Mouse (Mus musculus) stomach, embryonic 14.5 days (tissue): ENCODE measurements around the gene Lmx1a. TPM values are rescaled to one million over a fixed set of nuclear protein-coding genes. Genes with fewer than 3 reads are reported as not detected.

Experiments
- ATAC-seq: fragments of 200-750 bp; cut with Nextera tagmentation; 2 replicates; pipeline ENCODE4 v1.8.0; 2017; ENCODE audit warnings: low read depth, moderate TSS enrichment; ENCODE audit not compliant: insufficient number of reproducible peaks, insufficient read depth, low FRiP score
- H3K27ac ChIP-seq: fragments of 300-500 bp; sonication (generic); 2 replicates; pipeline ENCODE4 v1.5.1; 2014; ENCODE audit warnings: mild to moderate bottlenecking, low read length, moderate library complexity, mixed read lengths
- H3K27me3 ChIP-seq: fragments of 300-500 bp; sonication (generic); 2 replicates; pipeline ENCODE4 v1.6.1; 2014; ENCODE audit warnings: low read length, control low read depth, mixed read lengths; ENCODE audit not compliant: control insufficient read depth, insufficient read depth
- H3K36me3 ChIP-seq: fragments of 300-500 bp; sonication (generic); 2 replicates; pipeline ENCODE4 v1.6.1; 2014; ENCODE audit warnings: mild to moderate bottlenecking, control low read depth, low read length, moderate library complexity, mixed read lengths; ENCODE audit not compliant: control insufficient read depth, insufficient read depth
- H3K4me1 ChIP-seq: fragments of 300-500 bp; sonication (generic); 2 replicates; pipeline ENCODE4 v1.6.1; 2014; ENCODE audit warnings: low read length, control low read depth, mixed read lengths; ENCODE audit not compliant: control insufficient read depth, insufficient read depth
- H3K4me2 ChIP-seq: fragments of 300-500 bp; sonication (generic); replicated peaks from 2 replicates; pipeline ENCODE4 v1.6.1; 2014; ENCODE audit warnings: low read depth, low read length, control low read depth
- H3K4me3 ChIP-seq: fragments of 300-500 bp; sonication (generic); 2 replicates; pipeline ENCODE4 v1.5.1; 2014; ENCODE audit warnings: low read depth, low read length, control low read depth
- H3K9ac ChIP-seq: fragments of 300-500 bp; sonication (generic); replicated peaks from 2 replicates; pipeline ENCODE4 v1.6.1; 2014; ENCODE audit warnings: low read depth, mild to moderate bottlenecking, control low read depth, low read length, moderate library complexity, mixed read lengths
- H3K9me3 ChIP-seq: fragments of 300-500 bp; sonication (generic); 2 replicates; pipeline ENCODE4 v1.6.1; 2016; ENCODE audit warnings: low read depth, low read length, control low read depth; ENCODE audit not compliant: control insufficient read depth
- WGBS: fragments of 180-500 bp; shearing (Covaris S2); extraction: QIAGEN DNeasy Blood & Tissue Kit; methylation state at CpG from one replicate; pipeline ENCODE4 v1.1.7; 2014; 5-methylcytosine and 5-hydroxymethylcytosine counted together
- polyA plus RNA-seq: library from polyadenylated mRNA; unstranded; fragments of >200 nt; fragmentation: Nextera tagmentation; extraction: Ambion mirVana; gene quantifications from 2 replicates; pipeline ENCODE4 v1.2.1, GENCODE M21; 2014

Lmx1a gene
- polyA plus RNA-seq, 1 experiment from 2014 or later = 0.10 TPM

DNA sequence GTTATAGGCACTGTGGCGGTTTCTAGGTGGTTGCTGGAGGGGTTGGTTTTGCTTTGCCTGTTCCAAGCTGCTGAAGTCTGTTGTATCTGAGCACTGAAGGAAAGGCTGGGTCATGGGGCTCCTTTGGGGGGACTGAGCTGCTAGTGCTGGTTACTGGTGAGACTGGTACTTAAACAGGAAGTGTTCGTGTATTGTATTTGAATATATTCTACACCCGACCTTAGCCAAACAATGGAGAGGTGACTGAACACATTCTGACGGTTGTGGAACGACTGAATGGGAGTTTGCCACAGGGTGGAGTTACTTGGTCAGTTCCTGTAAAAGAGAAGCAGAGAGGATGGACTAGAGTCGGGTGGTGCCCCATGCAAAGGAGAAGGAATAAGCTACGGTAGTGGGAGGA, 115.8 kb downstream of the Lmx1a start:
- Histone ChIP-seq H3K4me1 (peaks cover 3% of the 10 kb centered on the region; the same call in 1 of the 2 replicates), H3K9me3 (no peaks in the 10 kb centered on the region), H3K9ac (no peak overlapping the region), H3K4me3 (no peak overlapping the region), H3K36me3 (no peaks in the 10 kb centered on the region), H3K4me2 (no peak overlapping the region), H3K27me3 (0 out of 2 replicates have a peak, but pooled peaks cover 9% of the 10 kb centered on the region), H3K27ac (no peak overlapping the region)
- ATAC-seq = no peak
- 44% methylated on average over 7 of the region's 7 CpGs for WGBS

DNA sequence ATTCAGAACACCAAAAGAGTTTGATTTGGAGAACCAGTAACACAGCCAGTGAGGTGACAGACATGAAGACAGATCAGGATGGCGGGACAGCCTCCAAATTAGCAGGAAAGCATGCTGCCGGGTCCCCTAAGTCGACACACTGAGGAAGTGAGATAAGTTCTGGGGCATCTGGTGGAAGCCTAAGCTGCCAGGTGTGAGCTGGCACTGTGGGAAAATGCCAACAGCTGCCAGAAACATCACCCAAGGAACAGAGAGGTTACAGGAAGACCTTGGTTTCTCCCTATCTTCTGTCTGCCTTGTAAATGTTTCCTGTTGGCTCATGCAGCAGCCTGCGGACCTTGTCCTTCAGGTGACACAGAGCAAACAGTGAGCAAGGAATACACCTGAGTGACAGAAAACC, 122.1 kb downstream of the Lmx1a start:
- Histone ChIP-seq H3K36me3 (no peaks in the 10 kb centered on the region), H3K4me1 (no peaks in the 10 kb centered on the region), H3K4me2 (no peak overlapping the region), H3K27me3 (no peaks in the 10 kb centered on the region), H3K4me3 (no peak overlapping the region), H3K9me3 (no peaks in the 10 kb centered on the region), H3K9ac (no peak overlapping the region), H3K27ac (no peak overlapping the region)
- ATAC-seq = no peak
- WGBS = 80% methylated on average over 4 of the region's 4 CpGs

DNA sequence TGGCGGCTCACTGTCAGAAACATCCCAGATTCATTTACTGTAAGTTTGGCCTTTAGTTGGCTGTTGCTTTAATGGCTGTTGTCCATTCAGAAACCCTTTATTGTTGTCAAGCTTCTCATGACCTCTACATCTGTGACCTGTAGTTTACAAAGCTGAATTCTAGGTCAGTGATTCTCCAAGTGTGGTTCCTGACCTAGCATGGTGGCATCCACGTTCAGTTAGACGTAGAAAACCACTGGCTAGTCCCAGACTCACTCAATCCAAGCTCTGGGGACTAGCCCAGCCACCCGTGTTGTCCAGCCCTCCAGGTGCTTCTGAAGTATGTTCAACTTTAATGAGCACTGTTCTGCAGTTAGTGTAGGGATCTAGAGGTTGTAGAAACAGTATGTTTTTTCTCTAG, 126.1 kb downstream of the Lmx1a start:
- Histone ChIP-seq H3K27me3 (no peaks in the 10 kb centered on the region), H3K27ac (no peak overlapping the region), H3K9me3 (no peaks in the 10 kb centered on the region), H3K4me2 (no peak overlapping the region), H3K4me1 (no peaks in the 10 kb centered on the region), H3K9ac (no peak overlapping the region), H3K36me3 (no peaks in the 10 kb centered on the region), H3K4me3 (no peak overlapping the region)
- WGBS = 82% methylated on average over 4 of the region's 4 CpGs
- ATAC-seq = no peak

DNA sequence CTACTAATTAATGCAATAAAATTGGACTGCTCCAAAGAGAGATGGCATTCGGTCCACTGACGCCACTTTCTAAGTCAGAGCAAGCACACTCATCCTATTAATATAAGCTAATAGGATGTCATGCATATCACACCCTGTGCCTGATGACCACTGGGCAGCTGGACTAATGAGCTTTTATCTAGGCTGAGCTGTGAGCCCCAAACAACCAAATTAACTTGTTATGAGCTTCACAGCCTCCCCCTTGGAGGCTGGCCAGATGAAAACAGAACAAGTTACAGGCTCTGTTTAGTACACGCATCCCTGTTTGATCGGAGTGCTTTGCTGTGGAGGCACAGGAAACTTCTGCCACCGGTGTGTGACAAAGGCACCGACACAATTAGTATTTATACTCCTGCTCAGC, 128.0 kb downstream of the Lmx1a start:
- H3K36me3 ChIP-seq = no peaks in the 10 kb centered on the region
- no peak overlapping the region for H3K4me2 ChIP-seq
- no peaks in the 10 kb centered on the region for H3K9me3 ChIP-seq
- 69% methylated on average over 6 of the region's 6 CpGs for WGBS
- no peak for ATAC-seq
- no peaks in the 10 kb centered on the region for H3K27me3 ChIP-seq
- H3K4me3 ChIP-seq = no peak overlapping the region
- H3K4me1 ChIP-seq = no peaks in the 10 kb centered on the region
- H3K9ac ChIP-seq = no peak overlapping the region
- H3K27ac ChIP-seq = no peak overlapping the region

DNA sequence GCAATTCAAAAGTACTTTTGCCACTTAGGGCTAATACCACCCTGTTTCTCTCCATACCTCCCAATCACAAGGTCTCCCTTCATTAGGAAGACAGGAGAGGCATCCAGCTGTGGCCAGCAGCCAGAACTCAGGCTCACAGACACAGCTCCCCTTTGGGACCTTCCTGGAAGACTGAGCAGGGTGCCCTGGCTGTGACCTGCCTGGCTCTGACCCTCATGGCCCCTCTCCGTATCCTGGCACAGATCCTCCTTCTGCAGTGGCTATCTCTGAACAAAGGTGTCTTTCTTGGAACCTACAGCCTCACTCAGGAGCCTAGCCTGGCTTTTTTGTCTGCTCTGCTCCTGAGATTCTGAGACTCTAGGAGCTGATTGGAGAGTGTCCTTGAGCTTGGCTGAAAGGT, 128.6 kb downstream of the Lmx1a start:
- ATAC-seq = no peak
- Histone ChIP-seq H3K4me2 (no peak overlapping the region), H3K9ac (no peak overlapping the region), H3K4me1 (no peaks in the 10 kb centered on the region), H3K27me3 (no peaks in the 10 kb centered on the region), H3K9me3 (no peaks in the 10 kb centered on the region), H3K4me3 (no peak overlapping the region), H3K36me3 (no peaks in the 10 kb centered on the region), H3K27ac (no peak overlapping the region)
- 12% methylated on average over 1 of the region's 1 CpGs for WGBS

DNA sequence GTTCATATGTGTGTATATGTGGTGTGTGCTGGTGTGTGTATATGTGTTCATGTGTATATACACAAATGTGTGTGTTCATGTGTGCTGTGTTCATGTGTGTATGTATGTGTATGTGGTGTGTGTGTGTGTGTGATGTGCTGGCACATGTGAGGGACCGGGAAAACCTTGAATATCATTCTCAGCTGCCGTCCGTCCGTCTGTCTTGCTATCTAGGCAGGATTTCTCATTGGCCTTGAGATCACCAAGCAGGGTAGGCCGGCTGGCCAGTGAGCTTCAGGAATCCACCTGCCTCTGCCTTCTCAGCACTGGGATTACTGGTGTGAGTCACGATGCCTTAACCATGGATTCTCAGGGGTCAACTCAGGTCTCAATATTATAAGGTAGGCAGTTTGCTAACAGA, 131.0 kb downstream of the Lmx1a start:
- Histone ChIP-seq H3K27me3 (no peaks in the 10 kb centered on the region), H3K9me3 (no peaks in the 10 kb centered on the region), H3K9ac (no peak overlapping the region), H3K36me3 (no peaks in the 10 kb centered on the region), H3K27ac (no peak overlapping the region), H3K4me2 (no peak overlapping the region), H3K4me1 (no peaks in the 10 kb centered on the region), H3K4me3 (no peak overlapping the region)
- no peak for ATAC-seq
- 93% methylated on average over 6 of the region's 6 CpGs for WGBS

DNA sequence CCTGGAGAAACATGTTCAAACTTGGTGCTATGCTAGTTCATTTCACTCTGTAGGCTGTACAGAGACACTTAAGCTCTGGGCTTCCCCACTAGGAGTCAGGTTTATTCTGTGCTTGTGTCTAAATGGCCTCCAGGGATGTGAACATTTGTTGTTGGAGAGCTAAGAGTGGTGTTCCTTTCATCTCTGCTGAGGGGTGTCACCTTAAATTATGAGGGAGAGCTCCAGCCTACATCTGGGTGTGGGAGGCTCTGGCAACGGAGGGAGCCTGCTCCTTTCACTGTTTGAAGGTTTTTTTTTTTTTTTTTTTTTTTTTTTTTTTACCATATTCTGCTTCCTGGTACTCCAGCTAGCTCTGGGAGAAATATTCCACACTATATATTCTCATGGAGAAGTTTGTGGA, 132.1 kb downstream of the Lmx1a start:
- ATAC-seq = no peak
- no peak overlapping the region for H3K4me3 ChIP-seq
- no peak overlapping the region for H3K9ac ChIP-seq
- no peak overlapping the region for H3K4me2 ChIP-seq
- H3K36me3 ChIP-seq = no peaks in the 10 kb centered on the region
- no peaks in the 10 kb centered on the region for H3K9me3 ChIP-seq
- no peaks in the 10 kb centered on the region for H3K27me3 ChIP-seq
- H3K4me1 ChIP-seq = no peaks in the 10 kb centered on the region
- no peak overlapping the region for H3K27ac ChIP-seq
- 19% methylated on average over 1 of the region's 1 CpGs for WGBS

DNA sequence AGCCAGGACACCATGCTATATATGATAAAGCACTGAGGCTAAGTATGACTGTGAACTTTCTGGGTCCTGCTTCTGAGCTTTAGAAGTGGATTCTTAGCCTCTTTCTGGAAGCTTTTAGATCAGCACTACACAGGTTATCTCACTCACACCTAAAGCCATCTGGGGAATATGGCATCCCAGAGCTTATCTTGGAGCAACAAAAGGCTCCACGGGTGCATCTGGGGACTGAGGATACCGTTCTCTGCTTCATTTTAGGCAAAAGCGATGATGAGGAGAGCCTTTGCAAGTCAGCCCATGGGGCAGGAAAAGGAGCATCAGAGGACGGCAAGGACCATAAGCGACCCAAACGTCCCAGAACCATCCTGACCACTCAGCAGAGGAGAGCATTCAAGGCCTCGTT, 141.3 kb downstream of the Lmx1a start:
- H3K4me3 ChIP-seq = no peak overlapping the region

DNA sequence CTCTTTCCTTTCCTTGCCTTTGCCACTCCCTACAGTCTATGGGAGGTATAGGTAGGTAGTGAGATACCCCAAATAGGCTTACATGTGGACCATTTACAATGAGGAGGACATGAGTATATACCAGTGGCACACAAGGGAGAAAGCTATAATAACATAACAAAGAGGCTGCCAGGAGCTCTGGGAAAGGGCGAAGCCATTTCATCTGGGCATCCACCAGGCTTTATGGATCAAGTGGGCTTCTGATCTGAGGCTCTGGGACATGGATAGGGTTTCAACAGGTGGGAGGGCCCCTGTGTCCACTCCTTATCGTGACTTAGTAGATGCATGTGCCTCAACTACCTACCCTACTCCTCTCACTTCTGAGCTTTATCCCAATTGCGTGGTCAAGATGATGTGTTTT, 142.6 kb downstream of the Lmx1a start:
- Histone ChIP-seq H3K27ac (no peak overlapping the region), H3K9me3 (no peaks in the 10 kb centered on the region), H3K36me3 (no peaks in the 10 kb centered on the region), H3K4me1 (no peaks in the 10 kb centered on the region), H3K4me3 (no peak overlapping the region), H3K9ac (no peak overlapping the region), H3K4me2 (no peak overlapping the region), H3K27me3 (no peaks in the 10 kb centered on the region)
- WGBS = 89% methylated on average over 3 of the region's 3 CpGs
- ATAC-seq = no peak

More for the DNA sequence above, 141.3 kb downstream of the Lmx1a start:
- no peaks in the 10 kb centered on the region for H3K4me1 ChIP-seq
- no peaks in the 10 kb centered on the region for H3K9me3 ChIP-seq
- H3K27me3 ChIP-seq = no peaks in the 10 kb centered on the region
- no peak for ATAC-seq
- H3K27ac ChIP-seq = no peak overlapping the region
- H3K36me3 ChIP-seq = no peaks in the 10 kb centered on the region
- no peak overlapping the region for H3K9ac ChIP-seq
- no peak overlapping the region for H3K4me2 ChIP-seq
- 88% methylated on average over 7 of the region's 7 CpGs for WGBS
